Mouse (Mus musculus) MEL (cell line): ENCODE measurements around the gene Nfe2l3. TPM values are rescaled to one million over a fixed set of nuclear protein-coding genes. Genes with fewer than 3 reads are reported as not detected.

Source experiments
- DNase-seq: peaks from one replicate; pipeline ENCODE4 v3.0.0; 2011; ENCODE audit warnings: low read depth, low spot score
- H3K27ac ChIP-seq: 2 replicates; pipeline ENCODE4 v1.5.1; 2012; ENCODE audit warnings: low read depth, mild to moderate bottlenecking, control low read depth, low read length, moderate library complexity; ENCODE audit not compliant: control insufficient read depth
- H3K27me3 ChIP-seq, 2 experiments: fragments of 150-350 bp in 1 of 2; sonication (generic) in 1 of 2; 2 replicates each; pipeline ENCODE4 v1.6.1; 2012; ENCODE audit warnings: low read length in 2 of 2, mild to moderate bottlenecking in 2 of 2, improper control_type of control experiment in 1 of 2, moderate library complexity in 1 of 2; ENCODE audit not compliant: insufficient read depth in 2 of 2, control insufficient read depth in 1 of 2
- H3K36me3 ChIP-seq, 2 experiments: 2 replicates each; pipeline ENCODE4 v1.6.1; 2012 to 2014; ENCODE audit warnings: low read length in 2 of 2, improper control_type of control experiment in 1 of 2, inconsistent platforms in 1 of 2, mild to moderate bottlenecking in 1 of 2; ENCODE audit not compliant: insufficient read depth in 2 of 2, control insufficient read depth in 1 of 2
- H3K4me1 ChIP-seq, 2 experiments: fragments of 150-350 bp in 1 of 2; sonication (generic) in 1 of 2; 2 replicates each; pipeline ENCODE4 v1.6.1; 2012; ENCODE audit warnings: low read length in 2 of 2, improper control_type of control experiment in 1 of 2, mild to moderate bottlenecking in 1 of 2; ENCODE audit not compliant: insufficient read depth in 2 of 2, control insufficient read depth in 1 of 2
- H3K4me3 ChIP-seq, 2 experiments: fragments of 150-350 bp in 1 of 2; sonication (generic) in 1 of 2; 2 replicates each; pipeline ENCODE4 v1.5.1; 2012; ENCODE audit warnings: low read depth in 2 of 2, low read length in 2 of 2, mild to moderate bottlenecking in 2 of 2, moderate library complexity in 2 of 2, control low read depth in 1 of 2, improper control_type of control experiment in 1 of 2; ENCODE audit not compliant: control insufficient read depth in 1 of 2, insufficient read depth in 1 of 2
- H3K79me2 ChIP-seq: 2 replicates; pipeline ENCODE4 v1.6.1; 2012; ENCODE audit warnings: mild to moderate bottlenecking, low read length, moderate library complexity; ENCODE audit not compliant: control insufficient read depth, poor library complexity, insufficient read depth
- H3K9ac ChIP-seq: 2 replicates; pipeline ENCODE4 v1.6.1; 2012; ENCODE audit warnings: low read depth, mild to moderate bottlenecking, control low read depth, low read length, moderate library complexity; ENCODE audit not compliant: control insufficient read depth, poor library complexity, severe bottlenecking
- H3K9me3 ChIP-seq: fragments of 150-350 bp; sonication (generic); replicated peaks from 2 replicates; pipeline ENCODE4 v1.6.1; 2012; ENCODE audit warnings: mild to moderate bottlenecking, low read length, improper control_type of control experiment, moderate library complexity; ENCODE audit not compliant: insufficient read depth
- CTCF ChIP-seq, 3 experiments: IDR thresholded peaks in 2 of 3; conservative IDR thresholded peaks in 1 of 3; 2 replicates each; pipeline ENCODE4 v1.5.1; 2011 to 2012; ENCODE audit warnings: low read length in 3 of 3, low read depth in 2 of 3, mild to moderate bottlenecking in 2 of 3, improper control_type of control experiment in 1 of 3, inconsistent platforms in 1 of 3, mixed read lengths in 1 of 3, moderate library complexity in 1 of 3; ENCODE audit not compliant: control insufficient read depth in 1 of 3, insufficient read depth in 1 of 3, poor library complexity in 1 of 3, severe bottlenecking in 1 of 3
- ELF1 ChIP-seq: IDR thresholded peaks from 2 replicates; pipeline ENCODE4 v1.6.1; 2014; ENCODE audit warnings: low read depth, mild to moderate bottlenecking, inconsistent platforms, low read length, improper control_type of control experiment, moderate library complexity
- EP300 ChIP-seq, 2 experiments: IDR thresholded peaks; 2 replicates each; pipeline ENCODE4 v1.6.1; 2011; ENCODE audit warnings: improper control_type of control experiment in 2 of 2, low read length in 2 of 2, low read depth in 1 of 2, mild to moderate bottlenecking in 1 of 2
- ETS1 ChIP-seq: IDR thresholded peaks from 2 replicates; pipeline ENCODE4 v1.6.1; 2012; ENCODE audit warnings: low read depth, mild to moderate bottlenecking, inconsistent platforms, low read length, improper control_type of control experiment, moderate library complexity
- GABPA ChIP-seq: IDR thresholded peaks from 2 replicates; pipeline ENCODE4 v1.6.1; 2012; ENCODE audit warnings: low read depth, mild to moderate bottlenecking, inconsistent platforms, low read length, improper control_type of control experiment, moderate library complexity
- GATA1 ChIP-seq: IDR thresholded peaks from 2 replicates; pipeline ENCODE4 v1.6.1; 2011; ENCODE audit warnings: low read depth, low read length, improper control_type of control experiment
- JUND ChIP-seq: IDR thresholded peaks from 2 replicates; pipeline ENCODE4 v1.6.1; 2011; ENCODE audit warnings: low read depth, mild to moderate bottlenecking, improper control_type of control experiment, low read length
- KAT2A ChIP-seq: conservative IDR thresholded peaks from 2 replicates; pipeline ENCODE4 v1.6.1; 2012; ENCODE audit warnings: low read depth, low read length, improper control_type of control experiment, inconsistent platforms
- MAFK ChIP-seq: IDR thresholded peaks from 2 replicates; pipeline ENCODE4 v1.6.1; 2011; ENCODE audit warnings: low read depth, mild to moderate bottlenecking, low read length, improper control_type of control experiment, borderline replicate concordance
- MEF2A ChIP-seq: IDR thresholded peaks from 2 replicates; pipeline ENCODE4 v1.6.1; 2014; ENCODE audit warnings: low read depth, mild to moderate bottlenecking, inconsistent platforms, low read length, improper control_type of control experiment; ENCODE audit not compliant: poor library complexity, insufficient replicate concordance, severe bottlenecking; ENCODE audit errors: extremely low read depth
- MXI1 ChIP-seq: IDR thresholded peaks from 2 replicates; pipeline ENCODE4 v1.6.1; 2011; ENCODE audit warnings: mild to moderate bottlenecking, low read depth, low read length, improper control_type of control experiment
- MYB ChIP-seq: IDR thresholded peaks from 2 replicates; pipeline ENCODE4 v1.6.1; 2011; ENCODE audit warnings: mild to moderate bottlenecking, low read depth, low read length, improper control_type of control experiment
- MYC ChIP-seq: IDR thresholded peaks from 2 replicates; pipeline ENCODE4 v1.6.1; 2011; ENCODE audit warnings: low read depth, mild to moderate bottlenecking, low read length, improper control_type of control experiment, moderate library complexity
- NRF1 ChIP-seq: IDR thresholded peaks from 2 replicates; pipeline ENCODE4 v1.6.1; 2014; ENCODE audit warnings: low read depth, mild to moderate bottlenecking, inconsistent platforms, low read length, improper control_type of control experiment, moderate library complexity; ENCODE audit not compliant: poor library complexity, insufficient read depth, severe bottlenecking
- POLR2AphosphoS2 ChIP-seq: IDR thresholded peaks from 2 replicates; pipeline ENCODE4 v1.6.1; 2011; ENCODE audit warnings: low read length, improper control_type of control experiment
- RCOR1 ChIP-seq: IDR thresholded peaks from 2 replicates; pipeline ENCODE4 v1.6.1; 2012; ENCODE audit warnings: low read depth, mild to moderate bottlenecking, inconsistent platforms, low read length, improper control_type of control experiment
- SIN3A ChIP-seq: IDR thresholded peaks from 2 replicates; pipeline ENCODE4 v1.6.1; 2012; ENCODE audit warnings: low read length, improper control_type of control experiment, inconsistent platforms
- SMC3 ChIP-seq: IDR thresholded peaks from 2 replicates; pipeline ENCODE4 v1.6.1; 2011; ENCODE audit warnings: low read depth, low read length, improper control_type of control experiment
- TBP ChIP-seq: IDR thresholded peaks from 2 replicates; pipeline ENCODE4 v1.8.0; 2011; ENCODE audit warnings: low read depth, low read length, improper control_type of control experiment
- TCF12 ChIP-seq: IDR thresholded peaks from 2 replicates; pipeline ENCODE4 v1.6.1; 2014; ENCODE audit warnings: low read depth, mild to moderate bottlenecking, inconsistent platforms, low read length, improper control_type of control experiment, moderate library complexity
- USF1 ChIP-seq: IDR thresholded peaks from 2 replicates; pipeline ENCODE4 v1.6.1; 2014; ENCODE audit warnings: low read depth, mild to moderate bottlenecking, inconsistent platforms, low read length, improper control_type of control experiment, moderate library complexity
- USF2 ChIP-seq, 2 experiments: IDR thresholded peaks; 2 replicates each; pipeline ENCODE4 v1.6.1; 2011 to 2012; ENCODE audit warnings: improper control_type of control experiment in 2 of 2, low read length in 2 of 2, borderline replicate concordance in 1 of 2, inconsistent platforms in 1 of 2, low read depth in 1 of 2, mild to moderate bottlenecking in 1 of 2; ENCODE audit not compliant: insufficient read depth in 1 of 2
- polyA plus RNA-seq, 2 experiments: library from polyadenylated mRNA; stranded (reverse) in 1 of 2; unstranded in 1 of 2; fragments of >175 nt in 1 of 2; fragments of >200 nt in 1 of 2; gene quantifications; 2 replicates each; pipeline versions ENCODE4 v1.2.1 to v1.2.4; 2012; ENCODE audit warnings: low replicate concordance in 2 of 2, low read depth in 1 of 2; ENCODE audit not compliant: insufficient read length in 2 of 2, insufficient read depth in 1 of 2, missing spikeins in 1 of 2
- total RNA-seq: library from RNA; depleted of rRNA; stranded (reverse); fragments of 300-350 nt; gene quantifications from 2 replicates; pipeline ENCODE4 v1.2.3, GENCODE M21; 2012

Gene Nfe2l3
- total and polyA plus RNA-seq, 3 experiments = 0.15 to 0.21 TPM; not detected in 1

GRCm38 (mm10) chr6:51399113-51399518, 33.4 kb upstream of the Nfe2l3 start:
- Histone ChIP-seq H3K4me3 (no peak overlapping the region), H3K4me1 (peaks cover 14 to 43% of the 10 kb centered on the region in 2 experiments), H3K36me3 (peaks cover 0 to 28% of the 10 kb centered on the region in 2 experiments; a peak in 2 of 4 replicates), H3K79me2 (no peaks in the 10 kb centered on the region; the same call in 1 of the 2 replicates), H3K27me3 (no peaks in the 10 kb centered on the region), H3K9me3 (no peaks in the 10 kb centered on the region), H3K9ac (no peak overlapping the region), H3K27ac (no peak overlapping the region)
- no peak for DNase-seq
- TF ChIP-seq SIN3A (no peak), POLR2AphosphoS2 (no peak), JUND (no peak), TBP (no peak)

DNA sequence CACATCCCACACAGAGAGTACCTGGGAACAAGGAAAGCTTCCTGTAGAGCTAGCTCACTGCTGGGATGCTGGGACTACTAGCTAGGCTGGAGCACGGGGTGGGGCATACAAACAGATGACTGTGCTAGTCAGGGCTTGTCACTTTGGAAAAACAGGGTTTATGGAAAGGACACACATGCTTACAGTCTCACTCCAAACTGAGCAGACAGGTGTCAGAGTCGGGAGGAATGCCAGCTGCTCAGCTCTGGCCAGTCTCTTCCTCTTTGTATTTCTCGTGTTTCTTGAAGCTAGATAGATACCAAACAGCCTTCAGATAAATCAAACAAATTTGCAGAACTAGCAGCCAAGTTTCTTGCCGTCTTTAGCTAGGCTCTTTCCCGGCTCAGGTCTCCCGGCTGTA, 31.2 kb upstream of the Nfe2l3 start:
- Histone ChIP-seq H3K4me1 (peaks cover 18 to 50% of the 10 kb centered on the region in 2 experiments), H3K79me2 (no peaks in the 10 kb centered on the region)
- TF ChIP-seq RCOR1 = no peak
- peak; percentile 60; the same call in 1 of the 2 replicates for TF ChIP-seq TCF12
- TF ChIP-seq MYC = 0 out of 2 replicates have a peak, but pooled peaks have one; percentile 44
- 0 out of 2 replicates have a peak, but pooled peaks have one; percentile 25 for TF ChIP-seq SIN3A
- TF ChIP-seq MEF2A = no peak
- no peak for TF ChIP-seq NRF1
- TF ChIP-seq KAT2A = no peak
- no peak for TF ChIP-seq POLR2AphosphoS2
- no peak; the same call in 1 of the 2 replicates for TF ChIP-seq MXI1
- peak; percentile 36 to 57; a peak in 2 of 4 replicates for TF ChIP-seq EP300 (IDR thresholded peaks at IDR 0.05; ENCODE audit: low read depth in 1 of 2, low read length in 2 of 2)
- TF ChIP-seq MAFK = no peak
- 0 out of 2 replicates have a peak, but pooled peaks have one; percentile 50 for TF ChIP-seq GATA1
- no peak for TF ChIP-seq USF1
- TF ChIP-seq ELF1 = 0 out of 2 replicates have a peak, but pooled peaks have one; percentile 36
- TF ChIP-seq USF2 (IDR thresholded peaks at IDR 0.05; ENCODE audit: borderline replicate concordance in 1 of 2, insufficient read depth in 1 of 2, low read depth in 1 of 2, low read length in 2 of 2) = no peak
- TF ChIP-seq MYB = no peak
- TF ChIP-seq SMC3 = no peak
- no peak for TF ChIP-seq GABPA
- peak; percentile 64; the same call in 1 of the 2 replicates for TF ChIP-seq ETS1
- no peak for TF ChIP-seq CTCF (IDR thresholded peaks at IDR 0.05 in 2 of 3, conservative IDR thresholded peaks at IDR 0.05 in 1 of 3; ENCODE audit: control insufficient read depth in 1 of 3, insufficient read depth in 1 of 3, low read depth in 2 of 3, low read length in 3 of 3, poor library complexity in 1 of 3, severe bottlenecking in 1 of 3)
- TF ChIP-seq, all 39 proteins: peak for 7
- peak; percentile 64 for DNase-seq
- H3K27me3 ChIP-seq = no peaks in the 10 kb centered on the region
- H3K9ac ChIP-seq = peak overlapping the region; percentile 28; the same call in 1 of the 2 replicates
- H3K9me3 ChIP-seq = no peaks in the 10 kb centered on the region
- peaks cover 0 to 38% of the 10 kb centered on the region in 2 experiments; a peak in 2 of 4 replicates for H3K36me3 ChIP-seq
- H3K27ac ChIP-seq = no peak overlapping the region
- H3K4me3 ChIP-seq = peak overlapping the region; percentile 27 to 42; a peak in 3 of 4 replicates
